Mouse (Mus musculus): ENCODE results near the gene Pnma5.
"Not testable (repeated sequence)": the region's sequence is repeated elsewhere in the genome, so short reads cannot be mapped to it uniquely, and the experiment has no call there.

The Pnma5 gene

DNA sequence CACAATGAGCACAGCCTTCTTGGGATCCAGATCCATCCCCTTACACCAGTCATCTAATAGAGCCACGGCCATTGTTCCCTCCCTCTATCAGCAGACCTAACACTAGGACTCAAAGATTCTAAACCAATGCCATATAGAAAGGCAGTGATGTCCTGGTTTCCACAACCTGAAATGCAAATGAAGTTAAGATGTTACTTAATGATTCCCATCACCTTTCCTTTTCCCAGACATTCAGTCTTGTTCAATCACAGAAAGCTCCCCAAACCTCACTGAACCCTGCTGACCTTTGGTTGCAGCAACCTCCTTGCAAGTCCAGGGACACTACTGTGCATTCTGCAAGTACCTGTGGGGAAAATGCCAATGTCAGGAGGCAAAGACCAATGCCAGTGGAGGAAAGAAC lies at the start of gene Pnma5:
TSS of gene Pnma5 (minus strand) at position 101 of the 400 bp plus-strand sequence.
- no peak for DNase-seq

DNA sequence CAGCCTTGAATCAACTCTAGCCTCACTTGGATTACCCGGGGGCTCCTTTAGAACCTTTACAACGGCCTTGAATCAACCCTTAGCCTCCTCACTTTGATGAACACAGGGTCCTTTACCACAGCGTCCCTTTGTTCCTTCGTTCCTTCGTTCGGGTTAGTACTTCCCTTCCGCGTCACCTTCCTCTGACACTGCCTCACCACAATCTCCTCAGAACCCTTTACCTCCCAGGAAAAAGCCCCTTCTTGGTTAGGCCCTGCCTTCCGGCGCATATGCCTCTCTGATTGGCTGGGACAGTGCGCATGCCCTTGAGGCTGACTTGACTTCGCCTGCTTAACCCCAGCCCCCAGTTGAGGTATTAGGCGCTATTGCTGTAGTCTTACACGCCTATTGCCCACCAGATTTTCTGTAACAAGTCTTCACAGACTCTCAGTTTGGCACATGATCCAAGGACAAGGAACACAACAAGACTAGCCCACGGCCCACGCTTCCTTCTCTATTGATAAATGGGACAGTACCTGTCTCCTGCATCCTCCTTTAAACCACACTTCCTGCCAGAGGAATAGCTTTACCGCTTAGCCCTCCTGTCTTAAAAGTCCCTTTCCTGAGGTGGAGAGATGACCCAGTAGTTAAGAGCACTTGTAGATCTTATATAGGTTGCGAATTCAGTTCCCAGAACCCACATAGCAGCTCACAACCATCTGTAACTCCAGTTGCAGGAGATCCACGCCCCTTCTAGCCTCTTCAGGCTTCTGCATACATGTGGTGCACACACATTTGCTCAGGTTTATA lies 45.6 kb upstream of the Pnma5 start, which contains the start of gene Xlr4a:
TSS of gene Xlr4a (minus strand) at position 212 of the 789 bp plus-strand sequence.
- peak; percentile 47 for DNase-seq

DNA sequence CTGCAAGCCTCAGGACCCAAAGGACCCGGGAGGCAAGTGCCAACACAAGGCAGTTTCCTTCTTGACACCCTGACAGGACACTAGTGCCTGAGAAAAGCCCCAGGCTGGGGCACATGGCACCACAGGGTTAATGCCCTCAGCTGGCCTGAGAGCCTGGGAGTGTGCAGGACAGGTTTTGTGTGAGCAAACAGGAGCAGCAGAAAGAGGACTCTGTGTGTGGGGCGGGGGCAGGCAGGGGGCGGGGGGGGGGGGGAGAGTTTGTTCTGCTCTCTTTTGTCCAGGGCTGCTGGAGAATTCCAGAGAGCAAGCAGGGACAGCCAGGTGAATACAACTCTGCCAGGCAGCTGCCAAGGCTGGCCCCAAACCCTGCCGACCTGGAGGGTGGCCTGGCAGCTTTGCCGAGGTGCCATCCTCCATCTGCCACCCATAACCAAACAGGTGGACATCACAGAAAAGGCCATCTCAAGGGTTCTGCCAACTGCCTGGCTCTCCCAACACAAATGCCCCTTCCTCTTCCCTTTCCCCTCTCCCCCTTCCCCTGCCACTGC lies 29.9 kb upstream of the Pnma5 start:
- not testable (repeated sequence) for DNase-seq

DNA sequence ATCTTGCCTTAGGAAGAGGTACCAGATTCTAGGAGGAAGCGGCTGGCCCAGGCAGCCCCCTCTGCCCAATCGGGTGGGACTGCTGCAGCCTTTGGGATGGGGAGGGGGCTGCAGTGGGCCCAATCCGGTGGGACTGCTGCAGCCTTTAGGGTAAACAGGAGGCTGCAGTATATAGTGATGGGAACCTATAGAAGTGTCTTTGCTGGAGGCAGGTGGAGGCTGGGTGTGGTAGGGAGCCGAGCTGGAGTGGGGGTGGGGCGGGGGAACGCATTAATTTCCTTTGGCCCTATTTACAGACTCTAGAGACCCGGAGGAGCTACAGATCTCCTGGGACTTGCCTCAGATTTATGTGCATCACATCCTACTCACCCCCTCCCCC lies 27.5 kb upstream of the Pnma5 start, which contains the start of gene Pnma3:
TSS of gene Pnma3 (plus strand) at position 373 of the 379 bp plus-strand sequence.
- no peak for DNase-seq

DNA sequence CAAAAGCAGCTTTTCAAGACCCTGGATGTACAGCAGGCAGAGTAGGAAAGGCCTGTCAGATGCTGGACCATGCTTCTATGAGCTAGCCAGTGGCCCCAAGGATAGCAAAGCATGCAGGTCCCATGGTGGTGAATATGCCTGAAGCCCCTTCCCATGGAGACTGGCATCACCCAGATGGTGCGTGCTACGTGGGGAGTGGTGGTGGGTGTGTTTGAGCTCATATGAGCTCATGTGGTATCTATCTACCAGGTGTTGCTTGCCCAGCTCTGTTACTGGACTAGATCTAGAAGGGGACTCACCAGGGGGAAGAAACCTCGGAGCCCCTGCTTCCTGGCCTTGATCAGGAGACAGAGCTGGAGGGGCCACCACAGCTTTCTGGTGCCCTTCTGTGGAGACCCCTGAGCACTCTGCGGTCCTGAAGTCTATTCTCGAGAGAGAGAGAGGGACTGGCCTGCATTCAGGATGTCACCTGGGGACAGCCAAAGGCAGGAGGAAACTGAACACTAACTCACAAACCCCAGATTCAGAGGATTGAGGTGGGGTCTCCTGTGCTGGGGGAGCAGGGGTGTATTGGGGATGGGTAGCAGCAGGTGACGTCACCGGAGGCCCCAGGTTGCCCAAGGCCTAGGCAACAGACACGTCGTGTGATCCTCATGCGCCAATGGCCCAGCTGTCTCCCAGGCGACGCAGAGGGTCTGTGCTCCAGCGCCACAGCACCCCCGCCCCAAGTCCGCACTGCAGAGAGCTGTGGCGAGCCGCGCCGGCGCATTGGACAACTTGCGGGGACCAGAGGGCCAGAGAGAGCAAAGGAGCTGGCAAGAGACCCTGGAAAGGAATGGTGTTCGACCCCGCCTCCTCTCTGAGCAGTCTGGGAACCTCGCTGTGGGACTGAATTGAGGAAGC lies 26.9 kb upstream of the Pnma5 start:
- DNase-seq: no peak

DNA sequence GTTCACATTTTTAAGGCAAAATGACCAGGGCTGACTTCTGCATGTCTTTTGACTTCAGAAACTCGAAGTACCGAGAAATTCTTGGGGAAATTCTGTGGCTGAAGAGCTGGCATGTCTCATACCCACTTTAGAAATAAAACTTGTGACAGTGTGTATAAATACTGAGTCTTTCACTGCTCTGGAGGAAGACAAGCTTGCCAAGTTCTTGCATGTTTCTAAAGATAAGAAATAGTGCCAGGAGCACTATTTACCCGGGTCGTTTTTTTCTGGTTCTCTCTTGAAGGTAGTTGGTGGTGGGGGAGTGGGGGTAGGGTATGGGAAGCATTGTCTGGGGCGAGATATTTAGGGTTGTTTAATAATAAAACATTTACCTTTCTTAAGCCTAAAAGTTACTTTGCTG lies 25.4 kb upstream of the Pnma5 start:
- DNase-seq: no peak

DNA sequence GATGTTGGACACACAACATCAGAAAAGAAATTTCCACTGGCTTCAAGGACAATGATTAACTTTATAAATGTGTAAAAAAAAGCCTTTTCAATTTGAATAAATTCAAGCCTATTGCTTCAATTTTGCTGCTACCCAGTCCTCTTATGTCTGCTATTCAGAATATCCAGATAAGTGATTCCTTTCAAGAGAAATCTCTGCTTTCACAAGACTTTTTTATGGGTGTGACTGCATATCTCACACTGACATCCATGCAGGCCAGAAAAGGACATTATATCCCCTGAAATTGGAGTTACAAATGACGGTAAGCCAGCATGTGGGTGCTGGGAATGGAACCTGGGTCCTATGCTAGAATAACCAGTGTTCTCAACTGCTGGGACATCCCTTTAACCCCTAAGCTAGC lies 24.6 kb upstream of the Pnma5 start:
- no peak for DNase-seq

DNA sequence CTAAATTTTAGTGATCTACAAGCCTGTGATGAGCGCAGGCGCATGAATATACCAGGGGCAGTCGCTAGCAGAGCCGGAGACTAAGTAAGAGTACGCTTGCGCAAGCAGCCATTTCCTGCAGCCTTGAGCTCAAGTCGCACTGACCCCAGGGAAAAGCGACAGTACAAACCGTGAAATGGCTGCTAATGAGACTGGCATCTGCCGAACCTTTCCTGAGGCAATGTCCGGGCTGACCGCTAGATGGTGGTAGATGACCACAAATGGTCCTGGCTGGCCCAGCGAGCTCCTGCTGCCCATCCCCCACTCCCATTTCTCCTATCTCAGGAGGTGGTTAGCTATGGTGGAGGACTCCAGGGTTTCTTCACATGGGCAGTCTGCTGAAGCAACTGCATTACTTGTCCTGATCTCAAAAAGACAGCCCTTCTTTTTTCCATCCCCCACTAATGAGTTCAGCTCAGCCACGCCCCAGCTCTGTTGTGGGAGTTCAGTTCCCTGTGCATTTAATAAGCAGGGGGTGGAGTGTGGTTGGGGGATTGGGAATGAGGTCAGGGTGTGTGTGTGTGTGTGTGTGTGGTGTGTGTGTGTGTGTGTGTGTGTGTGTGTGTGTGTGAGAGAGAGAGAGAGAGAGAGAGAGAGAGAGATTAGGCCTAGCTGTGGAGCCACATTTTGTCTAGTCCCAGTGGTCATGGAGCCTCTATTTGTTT lies 17.1 kb upstream of the Pnma5 start:
- peak; percentile 89 for DNase-seq

DNA sequence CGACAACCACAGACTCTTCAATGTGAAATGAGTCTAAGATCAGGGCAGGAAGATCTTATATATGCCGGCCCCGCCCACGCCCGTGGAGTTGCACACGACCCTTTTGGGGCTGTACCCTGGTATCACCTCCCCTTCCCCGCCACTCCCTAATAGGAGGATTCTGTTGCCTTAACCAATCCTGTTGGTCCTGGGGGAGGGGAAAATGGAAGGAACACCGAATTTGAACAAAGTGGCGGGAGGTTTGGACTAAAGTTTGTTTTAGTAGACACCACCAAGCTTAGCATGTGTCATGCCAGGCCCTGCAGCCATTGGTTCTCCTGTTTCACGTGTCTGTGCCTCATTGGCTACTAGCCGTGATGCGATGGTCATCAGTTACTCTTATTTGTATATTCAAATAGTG lies 2.8 kb upstream of the Pnma5 start:
- DNase-seq: no peak

DNA sequence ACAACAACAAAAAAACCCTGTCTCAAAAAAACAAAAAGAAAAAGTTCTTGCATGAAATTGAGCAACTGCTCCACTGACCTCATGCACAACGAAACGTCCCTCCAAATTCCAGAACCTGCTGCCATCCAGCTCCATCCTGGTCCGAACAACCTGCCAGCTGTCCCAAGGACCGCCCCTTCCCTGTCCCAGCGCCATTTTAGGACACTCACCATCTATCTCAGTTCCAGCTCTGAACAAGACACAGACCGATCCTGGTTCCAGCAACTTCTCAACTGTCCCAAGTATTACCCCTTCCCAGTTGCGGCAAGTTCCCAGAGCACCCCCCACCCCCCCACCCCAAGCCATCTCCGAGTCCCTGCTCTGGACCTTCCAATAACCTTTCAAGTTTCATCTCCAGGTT lies 1.9 kb upstream of the Pnma5 start:
- DNase-seq: no peak

DNA sequence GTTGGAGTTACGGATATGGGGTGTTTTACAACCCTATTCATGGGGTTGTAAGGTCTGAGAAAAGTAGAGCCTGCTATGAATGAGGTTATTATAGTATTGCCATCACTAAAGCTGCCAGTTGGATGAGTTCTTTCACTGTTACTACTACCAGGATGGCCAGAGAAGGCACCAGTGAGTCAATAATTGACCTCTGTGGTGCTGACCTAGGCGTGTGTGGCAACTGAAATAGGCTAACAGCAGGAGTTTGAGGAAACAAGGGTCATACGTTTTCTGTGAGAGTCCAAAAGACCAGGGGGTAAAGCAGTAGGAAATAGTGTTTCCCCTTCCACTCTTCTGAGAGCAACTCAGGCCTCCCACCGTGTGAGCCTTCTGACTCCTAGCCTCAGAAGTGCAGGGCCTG lies 24.1 kb downstream of the Pnma5 start:
- no peak for DNase-seq

DNA sequence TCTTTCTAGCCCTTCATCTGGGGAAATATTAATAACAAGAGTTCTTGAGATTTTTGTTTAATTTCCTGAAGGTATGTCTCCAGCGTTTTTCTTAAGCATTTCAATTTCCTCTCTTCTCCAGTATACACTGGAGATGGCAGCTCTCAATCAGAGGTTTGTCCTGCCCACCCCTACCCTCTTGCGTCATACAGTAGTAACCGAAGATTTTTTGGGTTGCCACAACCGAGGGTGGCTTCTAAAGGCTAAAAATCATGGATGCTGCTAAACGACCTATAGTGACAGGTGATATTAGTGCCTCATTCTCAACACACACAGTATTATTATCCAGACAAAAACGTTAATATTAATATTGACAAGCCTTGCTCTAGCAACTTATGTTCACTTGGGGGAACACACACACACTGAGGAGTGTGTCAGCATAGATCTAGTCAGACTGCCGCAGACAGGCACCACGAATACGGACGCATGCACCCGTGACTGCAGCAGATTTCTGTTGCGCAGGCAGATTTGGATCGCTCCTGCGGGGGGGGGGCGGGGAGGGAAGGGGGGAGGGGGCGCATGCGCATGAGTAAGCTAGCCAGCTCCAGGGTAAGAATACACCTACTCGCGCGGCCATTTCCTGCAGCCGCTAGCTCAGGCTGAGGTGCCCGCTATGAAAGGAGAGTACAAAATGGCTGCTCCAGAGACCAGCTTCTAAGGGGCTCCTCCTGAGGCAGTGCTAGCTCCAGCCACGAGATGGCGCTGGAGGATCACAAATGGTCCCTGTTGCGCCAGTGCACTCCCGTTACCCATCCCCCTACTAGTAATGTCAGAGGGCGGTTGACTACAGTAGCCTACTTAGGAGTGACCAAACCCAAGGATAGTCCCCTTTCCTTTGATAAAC lies 29.1 kb downstream of the Pnma5 start:
- DNase-seq: peak; percentile 92

DNA sequence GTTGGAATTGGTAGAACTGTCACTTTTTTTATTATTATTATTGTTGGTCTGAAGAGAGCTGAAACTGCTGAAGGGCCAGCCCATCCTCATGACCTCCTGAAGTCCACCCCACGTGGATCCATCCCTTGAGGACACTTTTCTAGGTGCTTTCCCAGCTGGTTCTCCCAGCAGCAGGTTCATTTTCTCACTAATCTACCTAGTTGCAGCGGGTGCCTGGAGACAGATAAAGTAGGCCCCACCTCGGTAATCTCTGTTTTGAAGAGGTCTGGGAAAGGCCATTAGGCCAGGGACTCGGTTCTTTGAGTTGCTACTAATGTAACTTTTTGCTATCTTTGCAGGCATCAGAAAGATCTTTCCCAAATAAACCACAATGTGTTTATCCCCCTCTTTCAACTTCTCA lies 31.2 kb downstream of the Pnma5 start:
- no peak for DNase-seq

DNA sequence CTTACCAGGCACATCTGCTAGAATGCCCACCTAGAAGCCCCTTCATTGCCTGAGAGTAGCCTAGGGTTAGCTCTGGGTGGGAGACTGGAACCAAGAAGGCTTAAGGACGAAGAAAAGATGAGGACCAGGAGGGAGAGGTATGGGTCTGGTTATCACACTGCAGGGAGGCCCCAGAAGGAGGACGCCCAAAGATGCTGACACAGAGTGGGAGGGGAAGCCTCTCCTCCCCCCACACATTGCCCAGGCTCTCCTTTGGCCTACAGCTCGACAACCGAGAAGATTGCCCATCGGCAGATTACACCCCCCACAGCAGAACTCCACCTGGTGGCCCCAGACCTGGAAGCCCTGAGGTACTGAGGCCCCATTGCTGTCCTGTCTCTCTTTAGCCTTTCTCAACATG lies 33.8 kb downstream of the Pnma5 start:
- no peak for DNase-seq

DNA sequence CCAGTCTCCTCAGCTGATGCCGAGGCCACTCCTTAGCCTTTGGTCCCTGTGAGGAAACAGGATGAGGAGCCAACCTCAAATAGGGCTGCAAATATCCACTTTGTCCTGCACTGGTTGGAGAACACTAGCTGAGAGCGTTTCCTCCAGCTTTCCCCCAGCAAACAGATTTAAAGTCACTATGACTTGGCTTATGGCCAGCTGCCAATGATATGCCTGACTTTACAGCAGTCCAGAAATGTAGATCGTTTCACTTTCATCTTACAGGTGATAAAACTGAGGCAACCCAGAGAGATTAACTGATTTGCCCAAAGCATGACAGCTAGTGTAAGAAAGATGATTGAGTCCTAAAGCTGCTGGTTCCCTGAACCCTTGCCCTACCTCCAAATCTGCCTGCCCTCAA lies 41.4 kb downstream of the Pnma5 start:
- DNase-seq: no peak

DNA sequence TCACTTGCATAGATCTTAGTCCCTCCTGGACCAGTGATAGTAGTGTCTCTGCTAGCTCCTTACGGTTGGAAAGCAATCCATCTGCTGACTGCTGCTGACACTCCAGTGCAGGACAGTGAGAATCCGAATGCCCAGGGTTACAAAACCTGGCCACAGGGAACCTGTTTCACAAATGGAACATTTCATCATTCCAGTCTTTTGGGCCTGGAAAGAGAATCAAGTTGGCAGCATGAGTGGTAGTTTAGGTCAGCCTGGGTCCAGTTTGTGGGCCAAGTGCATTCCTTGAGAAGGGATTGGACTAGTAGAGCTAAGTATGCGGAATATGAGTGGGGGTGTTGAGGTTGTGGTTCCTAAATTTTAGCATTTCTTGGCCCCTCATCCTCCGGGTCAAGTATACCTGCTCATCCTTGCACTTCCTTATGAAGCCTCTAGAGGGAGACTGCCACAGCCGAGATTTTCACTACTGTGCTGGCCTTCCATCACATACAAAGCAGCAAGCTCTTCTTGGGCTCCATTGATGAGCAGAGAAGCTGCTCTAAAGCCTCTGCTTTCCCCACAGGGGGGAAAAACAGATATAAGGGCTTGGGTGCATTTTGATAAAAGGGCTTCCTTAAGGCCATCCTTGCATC lies 44.5 kb downstream of the Pnma5 start:
- no peak for DNase-seq

DNA sequence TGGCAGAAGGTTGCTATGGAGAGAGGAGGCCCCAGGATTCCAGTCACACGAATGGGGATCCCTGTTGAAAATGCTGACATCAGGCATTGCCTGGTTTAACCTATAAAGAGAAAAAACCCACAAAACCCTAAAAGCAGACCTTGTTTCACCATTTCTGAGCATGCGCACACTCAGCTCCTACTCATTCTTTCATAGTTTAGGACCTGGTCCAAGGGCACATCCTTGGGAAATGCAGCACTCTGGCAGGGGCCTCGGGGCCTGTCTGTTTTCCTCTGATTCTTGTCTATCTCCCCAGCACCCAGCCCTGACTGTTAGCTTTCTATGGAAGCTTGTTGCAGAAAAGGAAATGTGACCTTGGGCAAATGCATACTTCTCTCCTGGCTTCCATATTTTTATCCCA lies 46.3 kb downstream of the Pnma5 start:
- no peak for DNase-seq

DNA sequence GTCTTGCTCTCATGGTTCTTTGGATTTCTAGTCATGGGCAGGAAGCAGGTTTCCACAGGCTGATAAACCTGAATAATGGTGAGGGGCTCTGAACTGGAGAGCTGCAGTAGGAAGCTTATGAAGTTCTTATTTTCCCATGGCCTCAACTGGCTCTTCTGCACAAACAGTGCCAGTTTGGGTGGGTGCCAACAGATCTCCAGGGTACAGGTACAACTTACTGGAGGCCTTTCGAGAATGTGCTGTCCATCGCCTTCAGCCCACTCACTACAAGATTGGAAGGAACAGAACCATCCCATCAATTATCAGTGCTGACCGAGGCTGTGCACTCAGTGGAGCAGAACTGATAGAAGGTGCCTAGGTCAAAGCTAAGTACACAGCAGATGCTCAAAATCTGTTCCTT lies 48.5 kb downstream of the Pnma5 start:
- DNase-seq: no peak

DNA sequence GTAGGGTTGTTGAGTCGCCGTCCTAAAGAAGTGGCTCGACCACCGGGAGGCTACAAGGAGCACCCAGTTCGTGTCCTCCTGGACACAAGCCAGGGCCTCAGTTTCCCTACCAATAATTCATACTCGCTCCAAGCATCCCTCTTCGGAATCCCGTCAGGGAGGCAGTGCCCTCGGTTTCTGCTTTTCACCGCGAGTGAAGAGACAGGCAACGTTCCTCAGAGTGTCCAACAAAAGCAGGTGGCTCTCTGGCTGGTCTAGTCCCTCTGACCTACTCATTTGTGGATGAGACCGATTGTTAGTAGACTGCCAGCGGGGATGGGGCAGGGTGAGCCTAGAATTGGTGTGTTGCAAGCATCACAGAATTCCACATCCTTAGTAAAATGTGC lies 49.4 kb downstream of the Pnma5 start:
- DNase-seq: no peak

DNA sequence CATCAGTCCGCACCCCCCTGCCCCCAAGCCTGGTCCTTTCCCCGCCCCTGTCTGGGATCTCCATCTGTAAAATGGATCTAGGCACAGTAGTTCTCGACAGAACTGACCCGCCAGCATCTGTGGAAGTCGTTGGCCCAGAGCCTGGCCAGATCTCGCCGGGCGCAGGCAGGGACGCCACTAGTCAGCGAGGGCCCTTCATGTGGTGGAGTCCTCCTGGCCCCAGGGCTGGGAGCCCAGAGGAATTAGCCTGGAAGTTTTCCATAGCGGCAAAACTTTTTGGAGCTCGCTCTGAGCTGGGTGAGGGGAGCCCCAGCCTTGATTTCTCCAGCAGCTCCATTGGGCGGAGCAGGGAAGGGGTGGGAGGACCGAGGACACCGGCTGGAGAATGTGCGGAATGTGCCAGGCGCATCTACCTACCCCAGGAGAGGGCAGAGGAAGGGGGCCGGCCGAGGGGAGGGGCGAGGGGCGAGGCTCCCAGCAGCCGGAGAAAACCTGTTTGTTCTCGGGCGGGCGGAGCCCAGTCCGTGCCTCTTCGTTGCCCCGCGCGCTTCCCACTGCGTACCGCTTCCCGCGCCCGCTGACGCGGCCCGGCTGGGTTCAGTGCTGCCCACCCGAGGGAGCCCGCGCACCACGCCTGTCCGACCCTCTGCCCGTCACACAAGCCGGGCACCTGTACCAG lies 49.9 kb downstream of the Pnma5 start, which contains the start of gene Zfp185:
TSS of gene Zfp185 (plus strand) at position 499 of the 679 bp plus-strand sequence.
- peak; percentile 70 for DNase-seq

DNA sequence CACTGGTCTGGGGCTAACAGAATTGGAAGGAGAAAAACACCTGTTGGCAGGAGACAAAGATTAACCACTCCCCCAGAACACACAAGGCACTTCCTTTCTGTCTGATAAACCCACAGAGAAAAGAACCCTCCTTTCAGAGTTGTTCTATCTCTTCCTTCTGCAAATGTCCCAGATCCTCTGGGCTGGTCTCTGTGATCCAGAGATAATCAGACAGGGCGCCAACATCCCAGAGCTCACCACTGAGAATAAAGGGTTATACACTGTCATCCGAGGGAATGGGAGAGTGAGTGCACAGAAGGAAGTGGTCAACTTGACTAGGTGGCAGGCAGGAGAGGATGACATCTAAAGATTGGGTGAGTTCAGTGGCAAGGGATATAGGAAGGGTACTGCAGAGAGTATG lies 51.3 kb downstream of the Pnma5 start:
- no peak for DNase-seq
